Mouse (Mus musculus): ENCODE data around the gene Zfp462. TPM values are rescaled to one million over a fixed set of nuclear protein-coding genes. Genes with fewer than 3 reads are reported as not detected.

Gene Zfp462
- polyA plus RNA-seq, 1 experiment from 2014 or later: 5.5 TPM

GRCm38 (mm10) chr4:55100851-55101250 lies 156.0 kb downstream of the Zfp462 start:
- no peak for ATAC-seq (ENCODE audit: insufficient number of reproducible peaks, low FRiP score, low TSS enrichment, low read depth)
- Histone ChIP-seq H3K4me2 (no peak overlapping the region), H3K9ac (no peak overlapping the region), H3K27me3 (no peaks in the 10 kb centered on the region), H3K36me3 (no peaks in the 10 kb centered on the region), H3K9me3 (no peaks in the 10 kb centered on the region), H3K27ac (no peak overlapping the region), H3K4me3 (no peak overlapping the region), H3K4me1 (no peaks in the 10 kb centered on the region)
- 44% methylated on average over 2 of the region's 2 CpGs for WGBS

DNA sequence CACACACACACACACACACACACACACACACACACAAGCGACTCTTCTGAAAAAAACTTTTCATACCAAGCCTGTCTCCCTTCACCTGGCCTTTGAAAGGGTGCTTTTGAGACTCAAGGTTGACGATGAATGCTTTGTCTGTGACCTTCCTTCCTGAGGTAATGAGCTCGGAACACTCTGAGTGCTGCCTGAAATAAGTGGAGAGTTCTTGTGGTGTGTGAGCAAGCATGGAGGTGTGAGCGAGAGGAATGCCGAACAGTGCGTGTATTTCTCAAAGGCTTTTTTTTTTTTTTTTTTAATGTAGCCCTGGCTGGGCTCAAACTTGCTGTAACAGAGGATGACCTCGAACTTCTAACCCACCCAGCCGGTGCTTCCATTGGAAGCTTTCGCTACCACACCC lies 156.8 kb downstream of the Zfp462 start:
- Histone ChIP-seq H3K27ac (no peak overlapping the region), H3K4me2 (no peak overlapping the region), H3K9me3 (no peaks in the 10 kb centered on the region), H3K9ac (no peak overlapping the region), H3K4me1 (no peaks in the 10 kb centered on the region), H3K36me3 (no peaks in the 10 kb centered on the region), H3K27me3 (no peaks in the 10 kb centered on the region), H3K4me3 (no peak overlapping the region)
- 74% methylated on average over 9 of the region's 9 CpGs for WGBS
- no peak for ATAC-seq (ENCODE audit: insufficient number of reproducible peaks, low FRiP score, low TSS enrichment, low read depth)

DNA sequence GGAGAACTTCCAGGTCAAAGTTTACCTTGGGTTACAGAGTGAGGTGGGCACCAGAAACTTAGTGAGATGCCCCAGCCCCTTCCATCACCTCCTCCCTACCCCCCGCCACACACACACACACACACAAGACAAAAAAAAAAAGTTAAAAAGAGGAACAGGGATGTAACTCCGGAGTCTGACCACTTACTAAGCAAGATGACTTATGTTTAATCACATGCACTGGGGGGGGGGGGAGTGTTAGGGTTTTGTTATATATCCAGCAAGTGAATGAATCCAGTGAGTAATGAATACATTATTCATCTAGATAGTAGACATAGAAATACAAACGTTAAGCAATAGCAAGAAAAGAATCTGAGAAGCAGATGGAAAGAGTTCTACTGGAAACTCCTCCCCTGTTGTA lies 157.5 kb downstream of the Zfp462 start:
- no peak overlapping the region for H3K9ac ChIP-seq
- no peak overlapping the region for H3K4me3 ChIP-seq
- no peak overlapping the region for H3K27ac ChIP-seq
- ATAC-seq (ENCODE audit: insufficient number of reproducible peaks, low FRiP score, low TSS enrichment, low read depth): no peak
- no peaks in the 10 kb centered on the region for H3K4me1 ChIP-seq
- 94% methylated on average over 3 of the region's 3 CpGs for WGBS
- H3K27me3 ChIP-seq: no peaks in the 10 kb centered on the region
- no peaks in the 10 kb centered on the region for H3K9me3 ChIP-seq
- H3K36me3 ChIP-seq: no peaks in the 10 kb centered on the region
- no peak overlapping the region for H3K4me2 ChIP-seq

DNA sequence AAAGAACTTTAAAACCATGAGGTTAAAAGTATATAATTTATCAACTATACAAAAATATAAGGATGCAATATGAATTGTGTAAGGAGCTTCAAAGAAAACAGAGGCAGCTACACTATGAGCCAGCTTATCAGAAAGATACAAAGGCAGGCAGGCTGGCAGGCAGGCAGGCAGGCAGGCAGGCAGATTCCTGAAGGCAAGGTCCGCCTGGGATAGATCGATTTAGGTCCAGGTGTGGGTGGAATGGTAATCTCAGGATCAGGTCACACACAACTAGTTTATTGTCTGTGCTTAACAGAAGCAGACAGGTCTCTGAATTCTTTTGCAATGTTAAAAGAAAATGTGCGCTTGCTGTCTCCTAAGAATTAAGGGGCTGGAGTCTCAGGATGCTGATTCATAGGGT lies 158.7 kb downstream of the Zfp462 start:
- no peaks in the 10 kb centered on the region for H3K4me1 ChIP-seq
- H3K27ac ChIP-seq: no peak overlapping the region
- H3K27me3 ChIP-seq: no peaks in the 10 kb centered on the region
- no peak overlapping the region for H3K4me3 ChIP-seq
- H3K9me3 ChIP-seq: no peaks in the 10 kb centered on the region
- H3K36me3 ChIP-seq: no peaks in the 10 kb centered on the region
- no peak overlapping the region for H3K9ac ChIP-seq
- 48% methylated on average over 3 of the region's 3 CpGs for WGBS
- no peak overlapping the region for H3K4me2 ChIP-seq
- no peak for ATAC-seq (ENCODE audit: insufficient number of reproducible peaks, low FRiP score, low TSS enrichment, low read depth)

DNA sequence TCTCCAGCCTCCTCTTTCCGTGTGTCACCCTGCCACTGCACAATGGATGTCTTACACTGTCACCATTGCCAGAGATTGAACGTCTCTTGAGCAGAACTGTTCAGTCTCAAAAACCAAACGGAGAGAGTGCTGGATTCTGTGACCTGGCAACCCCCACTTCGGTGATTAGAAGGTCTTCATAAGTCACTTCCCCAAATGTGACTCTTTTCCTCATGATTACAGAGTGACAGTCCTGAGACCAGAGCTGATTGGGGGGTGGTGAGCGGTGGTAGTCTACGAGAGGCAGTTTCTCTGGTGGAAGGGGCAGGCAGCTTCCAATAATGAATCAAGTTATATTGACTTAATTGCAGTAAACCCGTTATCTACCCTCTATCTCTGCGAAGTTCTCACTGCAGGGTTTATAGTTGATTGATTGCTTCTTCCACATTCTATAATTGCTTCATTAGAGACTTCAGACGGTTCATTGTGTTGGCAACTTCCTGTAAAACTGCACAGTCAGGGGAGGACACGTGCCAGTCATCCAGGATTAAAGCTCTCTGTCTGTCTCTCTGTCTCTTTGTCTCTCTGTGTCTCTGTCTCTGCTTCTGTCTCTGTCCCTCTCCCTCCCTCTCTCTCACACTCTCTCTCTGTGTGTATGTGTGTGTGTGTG lies 173.1 kb downstream of the Zfp462 start:
- 41% methylated on average over 10 of the region's 10 CpGs for WGBS
- no peaks in the 10 kb centered on the region for H3K4me1 ChIP-seq
- H3K27me3 ChIP-seq: no peaks in the 10 kb centered on the region
- no peak overlapping the region for H3K4me2 ChIP-seq
- no peak overlapping the region for H3K4me3 ChIP-seq
- no peak overlapping the region for H3K9ac ChIP-seq
- H3K36me3 ChIP-seq: no peaks in the 10 kb centered on the region
- no peak overlapping the region for H3K27ac ChIP-seq
- H3K9me3 ChIP-seq: no peaks in the 10 kb centered on the region
- no peak for ATAC-seq (ENCODE audit: insufficient number of reproducible peaks, low FRiP score, low TSS enrichment, low read depth)

GRCm38 (mm10) chr4:55121126-55121525 lies 176.3 kb downstream of the Zfp462 start:
- Histone ChIP-seq H3K4me3 (no peak overlapping the region), H3K4me2 (no peak overlapping the region), H3K9ac (no peak overlapping the region), H3K9me3 (no peaks in the 10 kb centered on the region), H3K27ac (no peak overlapping the region), H3K36me3 (no peaks in the 10 kb centered on the region), H3K27me3 (no peaks in the 10 kb centered on the region), H3K4me1 (peaks cover 6% of the 10 kb centered on the region)
- no peak for ATAC-seq (ENCODE audit: insufficient number of reproducible peaks, low FRiP score, low TSS enrichment, low read depth)
- WGBS: 83% methylated on average over 2 of the region's 2 CpGs

DNA sequence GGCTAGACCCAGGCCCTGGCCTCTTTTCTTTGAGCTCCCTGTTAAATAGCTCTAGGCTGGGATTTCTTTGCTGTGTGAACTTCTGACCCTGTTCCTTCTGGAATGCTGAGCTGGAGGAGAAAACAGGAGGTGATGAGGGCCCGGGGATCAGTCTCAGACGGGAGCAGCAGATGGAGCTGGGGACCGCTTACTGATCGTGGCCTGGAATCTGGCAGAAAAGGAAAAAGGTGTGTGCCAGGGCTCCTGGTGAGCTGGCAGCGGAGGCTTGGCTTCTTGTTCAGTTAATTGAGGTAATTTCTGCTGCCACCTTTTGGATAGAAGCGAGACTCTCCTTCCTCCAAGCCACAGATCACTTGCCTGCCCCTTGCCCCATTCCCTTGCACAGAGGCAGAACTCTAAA lies 177.1 kb downstream of the Zfp462 start:
- no peaks in the 10 kb centered on the region for H3K9me3 ChIP-seq
- peaks cover 6% of the 10 kb centered on the region for H3K4me1 ChIP-seq
- no peak overlapping the region for H3K9ac ChIP-seq
- H3K36me3 ChIP-seq: no peaks in the 10 kb centered on the region
- ATAC-seq (ENCODE audit: insufficient number of reproducible peaks, low FRiP score, low TSS enrichment, low read depth): no peak
- 32% methylated on average over 6 of the region's 6 CpGs for WGBS
- no peak overlapping the region for H3K4me3 ChIP-seq
- H3K27ac ChIP-seq: no peak overlapping the region
- no peaks in the 10 kb centered on the region for H3K27me3 ChIP-seq
- no peak overlapping the region for H3K4me2 ChIP-seq

GRCm38 (mm10) chr4:55124126-55124525 lies 179.3 kb downstream of the Zfp462 start:
- Histone ChIP-seq H3K4me1 (peaks cover 6% of the 10 kb centered on the region), H3K9me3 (no peaks in the 10 kb centered on the region), H3K9ac (no peak overlapping the region), H3K27ac (no peak overlapping the region), H3K27me3 (no peaks in the 10 kb centered on the region), H3K4me3 (no peak overlapping the region), H3K36me3 (no peaks in the 10 kb centered on the region), H3K4me2 (no peak overlapping the region)
- 91% methylated on average over 3 of the region's 3 CpGs for WGBS
- no peak for ATAC-seq (ENCODE audit: insufficient number of reproducible peaks, low FRiP score, low TSS enrichment, low read depth)

DNA sequence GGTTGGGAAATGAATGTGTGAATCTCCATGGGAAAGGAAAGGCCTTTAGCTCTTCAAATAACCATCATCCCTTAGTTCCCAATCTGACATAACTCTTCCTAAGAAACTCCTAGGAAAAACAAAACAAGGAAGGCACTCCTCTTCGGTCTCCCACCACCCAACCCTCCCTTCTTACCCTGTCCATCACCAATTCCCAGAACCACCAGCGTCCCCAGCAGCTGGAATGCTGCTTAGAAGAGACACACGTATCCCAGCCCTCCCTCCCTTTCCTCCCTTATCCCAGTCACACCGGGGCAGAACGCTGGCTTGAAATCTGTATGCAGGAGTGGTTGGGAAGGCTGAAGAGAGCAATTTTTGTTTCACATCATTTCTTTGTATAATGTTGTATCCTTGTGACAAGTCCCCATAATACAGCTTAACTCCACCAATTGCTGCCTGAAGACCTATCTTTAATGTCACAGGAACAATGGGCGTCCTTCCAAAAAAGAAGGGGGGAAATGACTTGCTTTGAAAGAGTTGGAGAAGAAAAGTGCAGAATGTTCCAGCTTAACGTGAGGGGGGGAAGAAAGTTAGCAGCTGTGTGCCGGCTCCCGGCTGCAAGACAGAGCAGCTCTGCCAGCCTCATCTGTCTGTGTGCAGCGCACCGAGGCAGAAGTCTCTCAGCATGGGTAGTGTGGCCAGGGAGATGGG lies 180.3 kb downstream of the Zfp462 start:
- peak overlapping the region; percentile 14; the same call in 1 of the 2 replicates for H3K4me2 ChIP-seq
- no peaks in the 10 kb centered on the region for H3K9me3 ChIP-seq
- H3K9ac ChIP-seq: no peak overlapping the region
- H3K4me3 ChIP-seq: no peak overlapping the region
- no peak overlapping the region for H3K27ac ChIP-seq
- H3K36me3 ChIP-seq: no peaks in the 10 kb centered on the region
- 43% methylated on average over 11 of the region's 11 CpGs for WGBS
- H3K4me1 ChIP-seq: peaks cover 6% of the 10 kb centered on the region
- no peaks in the 10 kb centered on the region for H3K27me3 ChIP-seq
- no peak for ATAC-seq (ENCODE audit: insufficient number of reproducible peaks, low FRiP score, low TSS enrichment, low read depth)

GRCm38 (mm10) chr4:55125738-55126054 lies 180.8 kb downstream of the Zfp462 start:
- Histone ChIP-seq H3K9ac (no peak overlapping the region), H3K27me3 (no peaks in the 10 kb centered on the region), H3K9me3 (no peaks in the 10 kb centered on the region), H3K4me2 (peak overlapping the region; percentile 14; the same call in 1 of the 2 replicates), H3K36me3 (no peaks in the 10 kb centered on the region), H3K27ac (no peak overlapping the region), H3K4me1 (peaks cover 6% of the 10 kb centered on the region), H3K4me3 (no peak overlapping the region)
- 70% methylated on average over 4 of the region's 4 CpGs for WGBS
- ATAC-seq (ENCODE audit: insufficient number of reproducible peaks, low FRiP score, low TSS enrichment, low read depth): no peak

DNA sequence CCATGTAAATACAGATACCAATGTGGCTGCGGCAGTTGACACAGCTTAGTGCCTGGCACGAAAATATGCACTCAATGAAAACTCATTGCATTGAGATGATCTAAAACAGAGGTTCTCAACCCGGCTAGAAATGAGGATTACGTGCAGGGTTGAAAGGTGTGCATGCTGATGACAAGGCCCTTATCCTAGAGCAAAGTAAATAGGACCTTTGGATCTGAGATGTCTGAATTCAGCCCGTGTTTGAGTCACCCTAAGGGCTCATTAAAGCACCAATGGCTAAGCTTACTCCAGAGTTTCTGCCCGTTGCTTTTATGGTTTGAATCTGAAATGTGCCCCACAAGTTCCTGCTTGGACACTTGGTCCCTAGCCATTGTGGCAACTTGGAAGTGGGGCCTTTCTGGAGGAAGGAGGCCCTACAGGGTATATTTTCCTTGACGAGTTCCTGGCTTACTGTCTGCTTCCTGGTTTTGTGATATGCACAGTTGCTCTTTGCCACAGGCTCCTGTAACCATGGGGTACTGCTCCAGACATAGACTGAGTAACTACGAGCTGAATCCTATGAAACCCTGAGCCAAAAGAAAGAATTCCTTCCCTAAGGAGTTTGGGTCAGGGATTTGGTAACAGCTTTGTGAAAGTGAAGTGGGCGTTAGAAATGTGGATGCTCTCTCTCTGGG lies 182.5 kb downstream of the Zfp462 start:
- ATAC-seq (ENCODE audit: insufficient number of reproducible peaks, low FRiP score, low TSS enrichment, low read depth): no peak
- Histone ChIP-seq H3K9ac (no peak overlapping the region), H3K36me3 (no peaks in the 10 kb centered on the region), H3K27me3 (no peaks in the 10 kb centered on the region), H3K4me1 (peaks cover 6% of the 10 kb centered on the region), H3K4me3 (no peak overlapping the region), H3K9me3 (no peaks in the 10 kb centered on the region), H3K27ac (no peak overlapping the region), H3K4me2 (no peak overlapping the region)
- WGBS: 84% methylated on average over 9 of the region's 9 CpGs

DNA sequence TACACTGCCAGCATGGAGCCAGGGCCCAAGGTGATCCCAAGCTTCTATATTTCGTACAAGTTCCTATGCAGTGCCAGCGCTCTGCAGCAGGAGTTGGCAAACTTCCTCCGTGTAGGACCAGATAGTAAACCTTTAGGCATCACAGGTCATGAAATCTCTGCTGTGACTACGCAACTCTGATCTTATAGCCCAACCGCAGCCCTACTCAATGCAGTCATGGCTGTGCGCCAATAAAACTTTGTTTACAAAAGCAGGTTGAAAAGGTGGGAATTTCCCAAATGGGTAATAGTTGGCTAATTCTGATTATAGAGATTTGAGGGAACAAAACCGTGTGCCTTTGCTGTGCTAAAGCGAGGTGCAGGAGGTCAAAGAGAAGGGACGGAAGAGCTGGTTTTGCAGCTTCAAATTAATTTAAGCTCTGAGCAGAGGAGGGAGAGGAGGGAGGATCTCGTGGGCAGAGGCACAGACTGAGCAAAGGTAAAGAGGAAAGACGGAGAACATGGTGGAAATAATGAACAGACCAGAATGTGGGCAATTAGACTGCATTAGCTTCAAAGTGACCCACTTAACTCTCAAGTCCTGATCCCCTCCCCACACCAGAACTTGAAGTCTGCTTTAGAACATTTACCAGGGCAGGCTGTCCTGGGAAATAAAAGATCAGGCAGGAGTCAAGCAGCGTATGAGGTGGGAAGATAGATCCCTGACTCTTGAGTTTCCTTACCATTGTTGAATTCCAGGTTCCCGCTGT lies 183.4 kb downstream of the Zfp462 start:
- no peak overlapping the region for H3K4me2 ChIP-seq
- no peaks in the 10 kb centered on the region for H3K9me3 ChIP-seq
- peaks cover 6% of the 10 kb centered on the region for H3K4me1 ChIP-seq
- ATAC-seq (ENCODE audit: insufficient number of reproducible peaks, low FRiP score, low TSS enrichment, low read depth): no peak
- H3K27me3 ChIP-seq: no peaks in the 10 kb centered on the region
- no peak overlapping the region for H3K27ac ChIP-seq
- H3K36me3 ChIP-seq: no peaks in the 10 kb centered on the region
- 67% methylated on average over 13 of the region's 13 CpGs for WGBS
- H3K9ac ChIP-seq: no peak overlapping the region
- H3K4me3 ChIP-seq: no peak overlapping the region
